Mouse (Mus musculus) ES-Bruce4 (cell line): ENCODE results near the gene Tenm3. TPM values are rescaled to one million over a fixed set of nuclear protein-coding genes. Genes with fewer than 3 reads are reported as not detected.

ENCODE experiments used
- H3K27ac ChIP-seq: 2 replicates; pipeline ENCODE4 v1.5.1; 2012; ENCODE audit warnings: low read length, inconsistent platforms; ENCODE audit not compliant: insufficient read depth
- H3K27me3 ChIP-seq: 2 replicates; pipeline ENCODE4 v1.6.1; 2012; ENCODE audit warnings: mild to moderate bottlenecking, low read length, inconsistent platforms; ENCODE audit not compliant: control insufficient read depth, poor library complexity, insufficient read depth, severe bottlenecking
- H3K36me3 ChIP-seq: 2 replicates; pipeline ENCODE4 v1.6.1; 2012; ENCODE audit warnings: inconsistent platforms, mild to moderate bottlenecking, low read length, moderate library complexity; ENCODE audit not compliant: control insufficient read depth, poor library complexity, insufficient read depth, severe bottlenecking
- H3K4me1 ChIP-seq: one replicate; pipeline ENCODE4 v1.8.1; 2011; ENCODE audit warnings: low read length; ENCODE audit not compliant: control insufficient read depth, insufficient read depth
- H3K4me3 ChIP-seq: 2 replicates; pipeline ENCODE4 v1.5.1; 2011; ENCODE audit warnings: low read depth, mild to moderate bottlenecking, low read length
- H3K9ac ChIP-seq: 2 replicates; pipeline ENCODE4 v1.6.1; 2012; ENCODE audit warnings: low read depth, mild to moderate bottlenecking, inconsistent platforms; ENCODE audit not compliant: poor library complexity, severe bottlenecking
- H3K9me3 ChIP-seq: replicated peaks from 2 replicates; pipeline ENCODE4 v1.6.1; 2012; ENCODE audit warnings: mild to moderate bottlenecking, low read length, inconsistent platforms; ENCODE audit not compliant: control insufficient read depth, poor library complexity, insufficient read depth, severe bottlenecking
- CTCF ChIP-seq: IDR thresholded peaks from one replicate; pipeline ENCODE4 v1.8.1; 2011; ENCODE audit warnings: low read depth, low read length
- EP300 ChIP-seq: IDR thresholded peaks from 2 replicates; pipeline ENCODE4 v1.6.1; 2011; ENCODE audit warnings: low read depth, low read length; ENCODE audit not compliant: insufficient read depth
- POLR2A ChIP-seq: IDR thresholded peaks from one replicate; pipeline ENCODE4 v1.8.1; 2011; ENCODE audit warnings: low read length; ENCODE audit not compliant: insufficient read depth
- polyA plus RNA-seq: library from polyadenylated mRNA; stranded (reverse); fragments of >200 nt; gene quantifications from 2 replicates; pipeline ENCODE4 v1.2.4, GENCODE M21; 2011; ENCODE audit warnings: low read depth; ENCODE audit not compliant: missing spikeins, insufficient read depth, insufficient read length

Tenm3 gene
- polyA plus RNA-seq, 1 experiment, result 19.2 TPM

DNA sequence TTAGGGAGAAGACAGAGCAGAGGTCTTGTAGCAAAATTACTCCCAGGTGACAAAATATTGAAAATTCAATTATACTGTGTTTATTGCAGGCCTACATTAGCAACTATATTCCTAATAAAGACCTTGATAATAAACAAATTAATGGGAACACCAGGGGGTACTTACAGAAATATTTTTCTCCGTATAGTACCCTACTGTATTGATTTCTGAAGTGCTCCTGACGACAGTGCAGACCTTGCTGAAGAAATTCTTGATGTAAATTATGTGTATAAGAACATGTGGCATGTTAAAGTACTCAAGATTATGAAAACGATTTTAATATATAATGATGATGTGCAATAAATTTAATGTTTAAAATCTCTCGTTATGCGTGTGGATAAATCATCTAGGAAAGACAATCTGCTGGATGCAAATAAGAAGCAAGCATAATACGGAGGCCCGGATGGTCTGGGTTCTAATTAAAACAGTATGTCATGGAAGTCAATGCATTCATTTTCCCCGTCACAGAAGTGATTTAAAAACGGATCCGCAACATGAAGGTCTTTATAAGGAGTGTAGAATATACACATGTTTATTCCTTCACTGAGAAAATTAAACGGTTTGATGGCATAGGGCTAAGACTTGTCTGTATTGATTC is 221.1 kb downstream of the Tenm3 start:
- H3K9me3 ChIP-seq, result peaks cover 17% of the 10 kb centered on the region
- no peaks in the 10 kb centered on the region for H3K27me3 ChIP-seq
- no peak overlapping the region for H3K4me3 ChIP-seq
- no peak for TF ChIP-seq EP300
- H3K27ac ChIP-seq, result no peak overlapping the region
- H3K9ac ChIP-seq, result no peak overlapping the region
- no peaks in the 10 kb centered on the region for H3K4me1 ChIP-seq
- no peaks in the 10 kb centered on the region for H3K36me3 ChIP-seq

DNA sequence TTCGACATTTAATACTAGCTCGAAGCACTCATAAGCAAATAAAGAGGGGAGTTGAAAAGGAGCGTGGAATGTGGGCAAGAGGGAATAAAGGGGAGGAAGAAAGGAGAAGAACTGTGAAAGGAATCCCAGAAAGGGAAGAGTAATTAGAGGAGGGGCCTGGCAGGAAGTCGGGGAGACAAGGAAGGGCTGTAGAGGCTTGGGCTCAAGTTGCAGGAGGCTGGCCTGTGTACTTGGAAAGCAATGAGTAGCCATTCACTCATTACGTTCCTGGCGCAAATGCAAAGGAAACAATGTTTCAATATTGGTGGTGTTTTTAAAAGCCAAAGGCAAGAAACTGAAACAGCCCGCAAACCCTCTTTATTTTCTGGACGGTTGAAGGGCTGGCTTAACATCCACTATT is 228.7 kb downstream of the Tenm3 start:
- H3K4me3 ChIP-seq, result no peak overlapping the region
- H3K4me1 ChIP-seq, result peaks cover 4% of the 10 kb centered on the region
- H3K36me3 ChIP-seq, result no peaks in the 10 kb centered on the region
- peaks cover 17% of the 10 kb centered on the region for H3K9me3 ChIP-seq
- no peaks in the 10 kb centered on the region; the same call in 1 of the 2 replicates for H3K27me3 ChIP-seq
- no peak for TF ChIP-seq POLR2A
- H3K9ac ChIP-seq, result no peak overlapping the region
- peak overlapping the region; percentile 72 for H3K27ac ChIP-seq

DNA sequence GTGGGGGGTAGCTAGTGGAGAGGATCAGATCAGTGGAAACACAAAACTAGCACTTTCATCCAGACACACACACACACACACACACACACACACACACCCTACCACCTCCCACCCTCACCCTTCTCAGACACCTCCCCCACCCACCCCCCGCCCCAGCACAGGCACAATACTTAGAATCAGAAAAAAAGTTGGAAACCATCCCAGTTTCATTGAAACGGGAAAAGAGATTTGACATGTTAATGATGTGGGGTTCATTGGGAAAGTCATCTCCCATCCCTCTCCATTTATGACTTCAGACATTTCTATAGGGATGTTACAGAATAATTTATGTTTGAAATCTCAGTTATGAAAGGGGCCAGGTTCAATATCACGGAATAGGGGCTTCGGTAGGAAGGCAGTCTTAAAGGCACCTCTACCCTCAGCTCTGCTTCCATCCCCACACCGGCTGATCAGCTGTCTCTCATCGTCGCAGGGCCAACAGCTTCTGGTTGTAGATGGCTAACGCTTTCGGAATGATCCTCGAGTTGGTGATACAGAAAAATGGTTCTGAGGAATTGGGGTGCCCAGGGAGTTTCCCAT is 231.7 kb downstream of the Tenm3 start:
- Histone ChIP-seq H3K27me3 (no peaks in the 10 kb centered on the region; the same call in 1 of the 2 replicates), H3K4me1 (peaks cover 4% of the 10 kb centered on the region), H3K9me3 (no peaks in the 10 kb centered on the region; the same call in 1 of the 2 replicates), H3K9ac (no peak overlapping the region), H3K4me3 (no peak overlapping the region), H3K36me3 (no peaks in the 10 kb centered on the region), H3K27ac (no peak overlapping the region)
- TF ChIP-seq EP300 (no peak), POLR2A (no peak), CTCF (no peak)

DNA sequence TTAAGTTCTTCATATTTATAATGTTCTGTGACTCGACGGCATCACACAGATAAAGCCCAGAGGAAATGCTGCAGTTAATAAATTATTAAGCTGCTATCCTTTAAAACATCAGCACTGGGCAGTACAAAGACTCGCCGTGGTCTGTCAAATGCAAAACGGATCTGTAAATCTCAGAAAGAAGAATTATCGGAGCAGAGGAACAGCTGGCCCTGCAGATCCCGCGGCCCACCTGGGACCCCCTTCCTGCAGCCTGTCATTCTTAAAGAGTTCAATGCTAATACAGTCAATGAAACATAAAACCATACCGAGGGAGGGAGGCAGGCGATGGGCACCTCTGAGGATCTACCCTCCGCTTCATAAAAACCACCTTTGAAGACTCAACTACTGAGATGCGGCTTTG is 232.6 kb downstream of the Tenm3 start:
- Histone ChIP-seq H3K9ac (no peak overlapping the region), H3K9me3 (no peaks in the 10 kb centered on the region), H3K36me3 (no peaks in the 10 kb centered on the region), H3K4me3 (no peak overlapping the region), H3K27me3 (no peaks in the 10 kb centered on the region), H3K27ac (no peak overlapping the region), H3K4me1 (peaks cover 4% of the 10 kb centered on the region)
- no peak for TF ChIP-seq EP300
- TF ChIP-seq POLR2A, result no peak
- TF ChIP-seq CTCF, result no peak

DNA sequence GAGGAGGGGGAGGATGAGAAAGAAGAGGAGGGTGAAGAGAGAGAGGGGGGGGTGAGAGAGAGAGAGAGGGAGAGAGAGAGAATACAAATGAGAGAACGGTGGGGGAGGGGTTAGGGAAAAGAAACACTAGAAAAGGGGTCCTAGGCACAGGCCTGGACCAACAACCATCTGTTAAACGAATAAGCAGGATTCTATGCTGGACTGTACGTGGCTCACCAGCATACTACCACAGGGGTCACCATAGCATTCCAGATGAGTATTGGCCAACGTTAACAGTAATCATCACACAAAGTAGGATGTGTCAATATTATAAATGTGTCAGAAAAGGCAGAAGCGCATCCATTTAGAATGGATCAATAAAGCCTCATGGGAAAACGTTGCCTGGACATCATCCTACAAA is 233.4 kb downstream of the Tenm3 start:
- H3K4me1 ChIP-seq, result peaks cover 4% of the 10 kb centered on the region

DNA sequence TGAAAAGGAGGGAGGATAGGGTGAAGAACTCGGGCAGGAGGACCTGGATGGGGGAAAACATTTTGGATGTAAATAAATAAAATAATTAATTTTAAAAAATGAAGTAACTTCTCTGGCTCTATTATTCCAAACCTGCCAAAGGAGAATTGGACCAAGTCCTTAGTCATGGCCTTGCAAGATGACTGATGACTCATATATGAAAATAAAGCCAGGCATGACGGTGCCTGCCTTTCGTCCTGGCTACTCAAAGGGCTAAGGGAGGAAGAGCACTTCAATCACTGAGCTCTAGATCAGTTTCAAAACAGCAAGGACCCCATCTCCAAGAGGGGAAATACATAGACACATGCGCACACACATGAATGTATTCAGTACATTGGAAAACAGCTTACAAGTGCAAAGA is 234.1 kb downstream of the Tenm3 start:
- H3K4me1 ChIP-seq, result peaks cover 2% of the 10 kb centered on the region
- H3K9me3 ChIP-seq, result no peaks in the 10 kb centered on the region
- no peaks in the 10 kb centered on the region for H3K27me3 ChIP-seq
- H3K27ac ChIP-seq, result no peak overlapping the region
- TF ChIP-seq EP300 (no peak), POLR2A (no peak), CTCF (no peak)
- no peak overlapping the region for H3K4me3 ChIP-seq
- no peak overlapping the region for H3K9ac ChIP-seq
- H3K36me3 ChIP-seq, result no peaks in the 10 kb centered on the region

More for the DNA sequence above, 233.4 kb downstream of the Tenm3 start:
- H3K27me3 ChIP-seq, result no peaks in the 10 kb centered on the region
- H3K27ac ChIP-seq, result no peak overlapping the region
- no peak for TF ChIP-seq POLR2A
- TF ChIP-seq CTCF, result no peak
- no peak for TF ChIP-seq EP300
- no peak overlapping the region for H3K4me3 ChIP-seq
- no peaks in the 10 kb centered on the region for H3K9me3 ChIP-seq
- H3K36me3 ChIP-seq, result no peaks in the 10 kb centered on the region
- H3K9ac ChIP-seq, result no peak overlapping the region
